Mouse (Mus musculus) midbrain, postnatal 0 days (tissue): ENCODE results near the gene D13Ertd608e. TPM values are rescaled to one million over a fixed set of nuclear protein-coding genes. Genes with fewer than 3 reads are reported as not detected.
"Not testable (repeated sequence)": the region's sequence is repeated elsewhere in the genome, so short reads cannot be mapped to it uniquely, and the experiment has no call there.

ENCODE experiments used
- ATAC-seq: fragments of 200-750 bp; cut with Nextera tagmentation; 2 replicates; pipeline ENCODE4 v1.8.0; 2017; ENCODE audit warnings: moderate number of reproducible peaks, mild to moderate bottlenecking, moderate TSS enrichment, moderate library complexity; ENCODE audit not compliant: low FRiP score
- DNase-seq: peaks from one replicate; pipeline ENCODE4 v3.0.0-alpha.2; 2015; ENCODE audit warnings: low spot score
- H3K27ac ChIP-seq: fragments of 300-500 bp; sonication (generic); 2 replicates; pipeline ENCODE4 v1.5.1; 2014; ENCODE audit warnings: low read depth, mild to moderate bottlenecking, low read length, mixed read lengths
- H3K27me3 ChIP-seq: fragments of 300-500 bp; sonication (generic); 2 replicates; pipeline ENCODE4 v1.6.1; 2014; ENCODE audit warnings: low read length, control low read depth, mixed read lengths; ENCODE audit not compliant: insufficient read depth
- H3K36me3 ChIP-seq: fragments of 300-500 bp; sonication (generic); 2 replicates; pipeline ENCODE4 v1.6.1; 2014; ENCODE audit warnings: low read length, control low read depth, mixed read lengths; ENCODE audit not compliant: insufficient read depth
- H3K4me1 ChIP-seq: fragments of 300-500 bp; sonication (generic); 2 replicates; pipeline ENCODE4 v1.6.1; 2014; ENCODE audit warnings: mild to moderate bottlenecking, control low read depth, antibody characterized with exemption, low read length, mixed read lengths; ENCODE audit not compliant: insufficient read depth
- H3K4me2 ChIP-seq: fragments of 300-500 bp; sonication (generic); 2 replicates; pipeline ENCODE4 v1.6.1; 2014; ENCODE audit warnings: low read depth, mild to moderate bottlenecking, low read length, mixed read lengths; ENCODE audit not compliant: poor library complexity, severe bottlenecking
- H3K4me3 ChIP-seq: fragments of 300-500 bp; sonication (generic); 2 replicates; pipeline ENCODE4 v1.5.1; 2014; ENCODE audit warnings: low read depth, mild to moderate bottlenecking, low read length, moderate library complexity
- H3K9ac ChIP-seq: fragments of 300-500 bp; sonication (generic); replicated peaks from 2 replicates; pipeline ENCODE4 v1.6.1; 2014; ENCODE audit warnings: mild to moderate bottlenecking, low read length, moderate library complexity, mixed read lengths; ENCODE audit not compliant: poor library complexity, severe bottlenecking
- H3K9me3 ChIP-seq: fragments of 300-500 bp; sonication (generic); 2 replicates; pipeline ENCODE4 v1.6.1; 2016; ENCODE audit warnings: low read length, control low read depth
- CTCF ChIP-seq: IDR thresholded peaks from 2 replicates; pipeline ENCODE4 v1.5.1; 2016; ENCODE audit warnings: antibody characterized with exemption, mild to moderate bottlenecking
- WGBS: fragments of 180-500 bp; shearing (Covaris S2); extraction: QIAGEN DNeasy Blood & Tissue Kit; methylation state at CpG from one replicate; pipeline ENCODE4 v1.1.7; 2014; 5-methylcytosine and 5-hydroxymethylcytosine counted together
- polyA plus RNA-seq: library from polyadenylated mRNA; unstranded; fragments of >200 nt; fragmentation: Nextera tagmentation; extraction: Ambion mirVana; gene quantifications from 2 replicates; pipeline ENCODE4 v1.2.1, GENCODE M21; 2015
- total RNA-seq: library from RNA; depleted of rRNA; stranded (reverse); fragments of >200 nt; gene quantifications from 2 replicates; pipeline ENCODE4 v1.2.3, GENCODE M21; 2014; rRNA removed

D13Ertd608e gene
- total RNA-seq (not detected in 2 replicates), polyA plus RNA-seq (not detected in 2 replicates)

GRCm38 (mm10) chr13:119835320-119836056, at the start of gene D13Ertd608e:
D13Ertd608e (plus strand) TSS chr13:119836006.
- 16% methylated on average over 18 of the region's 25 CpGs for WGBS

GRCm38 (mm10) chr13:119789851-119790717, 45.7 kb upstream of the D13Ertd608e start:
- H3K9ac ChIP-seq: peak overlapping the region; percentile 83
- peak; percentile 83 for DNase-seq
- peak overlapping the region; percentile 95 for H3K27ac ChIP-seq
- no peaks in the 10 kb centered on the region for H3K4me1 ChIP-seq
- peaks cover 6% of the 10 kb centered on the region; the same call in 1 of the 2 replicates for H3K36me3 ChIP-seq
- H3K27me3 ChIP-seq: no peaks in the 10 kb centered on the region
- ATAC-seq: peak; percentile 59
- H3K4me3 ChIP-seq: peak overlapping the region; percentile 87
- under 1% methylated on average over 45 of the region's 66 CpGs for WGBS
- H3K9me3 ChIP-seq: no peaks in the 10 kb centered on the region
- H3K4me2 ChIP-seq: peak overlapping the region; percentile 61
- 0 out of 2 replicates have a peak, but pooled peaks have one; percentile 1 for TF ChIP-seq CTCF

More at GRCm38 (mm10) chr13:119835320-119836056, at the start of gene D13Ertd608e:
- not testable (repeated sequence) for H3K27me3 ChIP-seq, H3K4me1 ChIP-seq, H3K4me2 ChIP-seq, H3K27ac ChIP-seq, H3K9ac ChIP-seq, H3K36me3 ChIP-seq, H3K9me3 ChIP-seq
- ATAC-seq (peak; percentile 55), DNase-seq (peak; percentile 50)
- TF ChIP-seq CTCF: peak; percentile 53
- H3K4me3 ChIP-seq: peak within 1 kb of the TSS; percentile 16; the same call in 1 of the 2 replicates

GRCm38 (mm10) chr13:119790761-119791579, 44.8 kb upstream of the D13Ertd608e start, which contains the start of gene Zfp131:
Zfp131 (minus strand) TSS chr13:119790889.
- Histone ChIP-seq H3K4me3 (peak within 1 kb of the TSS; percentile 87), H3K27me3 (no peaks in the 10 kb centered on the region), H3K9ac (peak within 1 kb of the TSS; percentile 83), H3K36me3 (peaks cover 6% of the 10 kb centered on the region; the same call in 1 of the 2 replicates), H3K4me1 (no peaks in the 10 kb centered on the region), H3K9me3 (no peaks in the 10 kb centered on the region), H3K4me2 (peak within 1 kb of the TSS; percentile 61), H3K27ac (peak within 1 kb of the TSS; percentile 95)
- DNase-seq (peak; percentile 97), ATAC-seq (peak; percentile 97)
- under 1% methylated on average over 46 of the region's 86 CpGs for WGBS
- no peak for TF ChIP-seq CTCF

GRCm38 (mm10) chr13:119791580-119792135, 44.1 kb upstream of the D13Ertd608e start:
- 4% methylated on average over 18 of the region's 18 CpGs for WGBS
- H3K4me1 ChIP-seq: no peaks in the 10 kb centered on the region
- H3K4me3 ChIP-seq: peak overlapping the region; percentile 87
- no peak for ATAC-seq
- H3K27me3 ChIP-seq: no peaks in the 10 kb centered on the region
- peak overlapping the region; percentile 57 for H3K4me2 ChIP-seq
- H3K27ac ChIP-seq: peak overlapping the region; percentile 95; the same call in 1 of the 2 replicates
- peaks cover 4% of the 10 kb centered on the region; the same call in 1 of the 2 replicates for H3K36me3 ChIP-seq
- H3K9ac ChIP-seq: peak overlapping the region; percentile 83
- DNase-seq: peak; percentile 5
- no peak for TF ChIP-seq CTCF
- H3K9me3 ChIP-seq: no peaks in the 10 kb centered on the region

GRCm38 (mm10) chr13:119792791-119793404, 42.9 kb upstream of the D13Ertd608e start:
- no peaks in the 10 kb centered on the region for H3K4me1 ChIP-seq
- WGBS: 89% methylated on average over 5 of the region's 5 CpGs
- H3K4me2 ChIP-seq: no peak overlapping the region
- no peaks in the 10 kb centered on the region for H3K36me3 ChIP-seq
- no peaks in the 10 kb centered on the region for H3K9me3 ChIP-seq
- TF ChIP-seq CTCF: no peak
- H3K27ac ChIP-seq: no peak overlapping the region
- ATAC-seq (no peak), DNase-seq (no peak)
- H3K27me3 ChIP-seq: no peaks in the 10 kb centered on the region
- no peak overlapping the region for H3K4me3 ChIP-seq
- H3K9ac ChIP-seq: no peak overlapping the region
